Mouse (Mus musculus): Measurements from ENCODE around the gene Ptpn13.

The Ptpn13 gene

DNA sequence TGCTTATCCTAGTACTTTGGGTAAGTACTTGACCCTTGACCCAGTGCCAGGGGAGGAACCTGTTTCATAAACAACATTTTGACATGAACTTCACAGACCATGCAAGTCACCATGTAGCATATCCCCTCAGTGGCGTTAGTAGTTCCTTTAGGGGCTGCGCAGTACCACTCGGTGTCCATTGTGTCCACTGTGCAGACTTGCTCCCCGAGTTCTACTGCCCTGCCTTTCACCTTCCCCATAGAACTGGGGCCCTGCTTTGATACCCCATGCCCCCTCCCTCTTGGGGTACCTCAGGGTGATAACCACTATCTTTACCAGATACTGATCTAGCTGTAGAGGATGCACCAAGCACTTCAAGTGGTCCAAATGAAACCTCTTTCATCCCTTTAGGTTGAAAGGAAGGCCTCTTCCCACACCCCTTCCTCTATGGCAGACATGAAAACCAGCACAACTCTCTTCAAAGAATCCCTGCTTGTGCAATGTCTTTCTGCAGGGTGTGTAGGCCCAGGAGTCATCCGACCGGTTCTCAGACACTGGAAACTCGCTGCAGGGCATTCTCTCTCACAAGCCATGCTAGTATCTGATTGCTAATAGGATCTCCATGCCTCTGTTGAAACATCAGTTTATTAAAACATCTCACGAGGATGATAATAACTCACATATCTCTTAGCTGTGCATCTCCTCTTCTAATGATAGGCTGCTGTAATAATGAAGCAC, 34.1 kb downstream of the Ptpn13 start:
- no peak for DNase-seq

DNA sequence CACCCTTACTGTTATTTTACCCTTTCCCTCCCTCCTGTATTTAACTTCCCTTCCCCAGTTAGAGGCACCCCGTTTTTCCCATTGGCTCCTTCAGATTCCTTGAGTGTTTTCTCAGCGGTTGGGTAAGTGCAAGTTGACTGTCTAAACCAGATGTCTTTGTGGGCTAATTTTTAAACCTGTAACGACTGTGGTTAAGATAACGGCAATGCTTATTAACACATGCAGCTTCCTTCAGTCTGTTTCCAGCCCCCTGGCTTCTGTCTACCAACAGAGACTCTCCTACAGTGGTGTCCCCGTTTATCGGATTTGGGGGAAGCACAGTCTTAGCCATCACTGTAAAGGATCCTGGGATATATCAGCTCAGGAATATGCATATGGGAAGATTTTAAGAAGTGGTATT, 35.9 kb downstream of the Ptpn13 start:
- DNase-seq: no peak

DNA sequence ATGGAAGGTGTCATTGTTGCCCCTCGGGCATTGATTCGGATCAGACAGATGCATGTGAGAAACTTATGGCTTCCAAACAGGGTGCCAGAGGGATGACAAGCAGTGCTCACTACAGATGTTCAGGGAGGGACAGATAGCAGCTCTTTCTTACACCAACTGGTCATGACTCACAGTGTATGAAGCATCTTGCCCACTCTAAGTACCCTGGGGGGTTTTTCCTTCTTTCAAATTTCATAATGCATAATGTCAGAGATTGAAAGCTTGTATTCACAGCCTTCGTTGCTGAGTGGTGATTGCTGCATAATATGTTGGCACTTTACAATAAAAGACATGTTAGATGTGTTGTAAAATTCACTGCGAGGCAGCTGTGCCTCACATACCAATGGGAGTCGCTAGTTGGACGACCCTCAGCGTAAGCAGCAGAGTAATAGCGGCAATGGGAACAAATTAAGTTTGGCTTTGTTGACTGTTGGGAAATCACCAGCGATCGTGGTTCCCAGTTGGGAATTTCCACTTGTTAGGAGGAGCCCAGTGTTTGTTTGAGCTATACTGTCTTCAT, 38.7 kb downstream of the Ptpn13 start:
- DNase-seq: no peak

DNA sequence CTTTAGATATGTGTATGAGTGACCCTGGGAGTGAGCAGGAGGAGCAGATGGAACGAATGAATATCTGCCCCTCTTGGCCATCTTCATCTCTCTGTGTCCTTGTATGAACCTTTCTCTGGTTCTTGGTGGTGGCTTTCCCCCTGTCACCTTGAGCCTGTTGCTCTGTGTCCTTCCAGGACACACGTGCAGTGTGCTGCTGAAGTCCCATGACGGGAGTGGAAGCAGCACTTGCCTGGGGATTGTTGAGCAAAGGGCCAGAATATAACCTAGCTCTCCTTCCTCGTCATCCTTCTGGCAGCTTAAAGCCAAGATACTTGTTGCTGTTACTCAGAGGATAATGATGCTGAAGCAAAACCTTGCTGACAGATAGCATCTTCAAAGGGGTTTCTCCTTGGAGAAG, 39.3 kb downstream of the Ptpn13 start:
- DNase-seq: no peak

- DNase-seq: no peak
These were observed 39.8 kb downstream of the Ptpn13 start for GRCm38 (mm10) chr5:103464771-103465170.

DNA sequence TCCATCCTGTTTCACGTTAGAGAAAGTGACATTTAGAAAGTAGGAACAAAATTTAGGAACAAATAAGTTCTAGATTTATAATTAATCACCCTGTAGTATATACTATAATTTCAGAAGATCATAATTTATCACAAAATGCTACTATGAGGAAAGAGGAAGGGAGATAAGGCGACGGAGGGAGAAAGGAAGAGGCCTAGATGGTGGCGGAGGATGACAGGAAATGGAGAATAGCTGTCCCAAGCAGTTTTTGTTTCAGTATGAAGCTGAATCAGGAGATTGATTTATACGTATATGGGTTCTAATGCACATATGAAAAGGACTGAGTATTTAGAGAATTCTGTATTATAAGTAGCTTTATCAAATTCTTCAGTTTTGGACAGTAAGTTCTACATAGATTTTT, 47.7 kb downstream of the Ptpn13 start:
- no peak for DNase-seq

GRCm38 (mm10) chr5:103473467-103474096, 48.6 kb downstream of the Ptpn13 start:
- no peak for DNase-seq

GRCm38 (mm10) chr5:103474259-103474658, 49.3 kb downstream of the Ptpn13 start:
- no peak for DNase-seq

DNA sequence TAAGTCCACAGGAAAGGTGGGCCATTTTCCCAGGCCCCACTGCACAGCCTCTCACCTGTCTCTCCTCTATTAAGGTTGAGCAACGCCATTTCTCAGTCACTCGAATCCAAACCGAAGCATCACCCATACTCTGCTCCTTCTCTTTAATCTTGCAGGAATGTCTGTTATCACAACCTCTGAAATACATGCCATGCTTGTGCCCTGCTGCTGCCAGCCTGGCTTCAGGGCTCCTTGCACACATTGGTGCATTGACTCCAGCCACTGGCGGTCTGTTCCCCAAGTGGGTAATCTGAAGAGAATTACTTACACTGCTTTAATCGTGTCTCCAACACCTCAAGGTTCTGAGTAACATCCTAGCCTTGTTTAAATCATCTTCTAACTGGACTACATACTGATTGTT, 50.5 kb downstream of the Ptpn13 start:
- no peak for DNase-seq

DNA sequence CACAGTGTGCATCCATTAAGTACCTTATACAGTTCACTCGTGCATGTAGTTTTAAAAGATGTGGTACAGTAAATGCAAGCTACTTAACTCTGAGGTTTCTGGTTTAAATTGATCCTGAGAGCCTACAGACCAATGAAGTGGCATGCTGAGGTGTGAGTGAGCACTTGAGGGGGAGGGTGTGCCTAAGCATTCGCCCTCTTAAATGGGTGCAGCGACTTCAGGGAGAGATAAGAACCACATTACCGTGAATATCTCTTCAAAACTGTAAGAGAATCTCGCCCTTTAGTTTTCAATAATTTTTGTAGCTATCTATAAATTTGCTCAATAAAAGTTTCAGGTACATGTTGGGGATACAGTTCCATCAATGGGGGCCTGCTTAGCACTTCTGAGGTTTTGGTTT, 54.5 kb downstream of the Ptpn13 start:
- no peak for DNase-seq

DNA sequence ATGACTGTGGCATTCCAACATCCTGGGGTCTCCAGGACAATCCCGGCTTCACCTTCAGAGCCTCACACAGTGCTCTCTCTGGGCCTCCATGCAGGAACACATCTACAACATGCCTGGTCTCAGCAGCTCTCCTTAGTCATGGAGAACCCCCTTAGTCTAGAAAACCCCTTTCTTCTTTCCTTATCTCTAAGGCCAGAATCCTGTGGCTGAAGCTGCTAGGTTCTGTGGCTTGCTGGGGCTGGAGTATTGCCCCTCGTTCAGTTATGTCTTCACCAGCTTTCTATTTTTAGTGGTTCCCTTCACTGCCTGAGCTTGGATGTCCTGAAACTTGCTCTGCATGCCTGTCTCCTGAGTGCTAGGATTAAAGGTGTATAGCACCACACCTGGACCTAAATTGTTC, 56.2 kb downstream of the Ptpn13 start:
- no peak for DNase-seq

- DNase-seq: no peak
These were observed 62.0 kb downstream of the Ptpn13 start for GRCm38 (mm10) chr5:103487001-103487400.

DNA sequence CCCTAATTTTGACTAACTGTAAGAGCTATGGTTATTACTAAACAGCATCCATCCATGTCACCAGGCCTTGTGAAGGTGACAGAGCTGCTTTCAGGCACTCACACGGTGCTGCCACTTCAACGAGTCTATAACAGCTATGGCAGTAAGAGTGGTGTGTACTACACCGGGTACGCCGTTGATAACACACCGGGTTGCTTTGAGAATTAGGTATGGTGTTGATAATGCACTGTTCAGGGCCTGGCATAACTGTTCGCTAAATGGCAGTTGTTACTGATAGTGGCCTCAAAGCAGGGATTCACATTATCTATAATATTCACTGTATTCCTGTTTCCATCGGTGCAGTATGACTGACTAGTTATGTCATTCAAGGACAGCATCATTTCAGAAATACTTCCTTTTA, 66.0 kb downstream of the Ptpn13 start:
- no peak for DNase-seq

- DNase-seq: no peak
These were observed 66.8 kb downstream of the Ptpn13 start for GRCm38 (mm10) chr5:103491788-103492187.

DNA sequence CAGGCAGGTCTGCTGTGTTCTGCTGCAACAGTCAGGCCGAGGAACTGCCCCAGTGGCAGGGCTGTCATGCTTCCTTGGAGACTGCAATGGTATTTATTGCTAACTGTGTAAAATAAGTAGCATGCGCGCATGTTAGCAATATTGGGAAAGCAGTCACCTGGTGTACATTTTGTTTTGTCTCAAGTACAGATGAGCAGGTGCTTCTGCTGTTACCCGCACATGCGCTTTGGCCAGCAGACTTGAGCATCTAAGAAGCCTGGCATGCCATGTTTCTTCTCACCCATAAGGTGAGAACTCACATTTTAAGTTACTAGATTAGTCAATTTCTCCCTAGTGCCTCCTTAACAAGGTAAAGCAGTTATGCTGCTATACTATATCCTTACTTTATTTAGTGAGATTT, 72.1 kb downstream of the Ptpn13 start:
- no peak for DNase-seq

- DNase-seq: no peak
These were observed 72.5 kb downstream of the Ptpn13 start for GRCm38 (mm10) chr5:103497480-103497879.

GRCm38 (mm10) chr5:103499305-103499704, 74.3 kb downstream of the Ptpn13 start:
- DNase-seq: no peak

- no peak for DNase-seq
These were observed 76.1 kb downstream of the Ptpn13 start for GRCm38 (mm10) chr5:103501076-103501475.

- DNase-seq: no peak
These were observed 76.8 kb downstream of the Ptpn13 start for GRCm38 (mm10) chr5:103501839-103502238.

- no peak for DNase-seq
These were observed 88.2 kb downstream of the Ptpn13 start for GRCm38 (mm10) chr5:103513162-103513561.

GRCm38 (mm10) chr5:103514441-103514840, 89.4 kb downstream of the Ptpn13 start:
- DNase-seq: no peak

GRCm38 (mm10) chr5:103515876-103516275, 90.9 kb downstream of the Ptpn13 start:
- DNase-seq: no peak

- DNase-seq: no peak
These were observed 91.6 kb downstream of the Ptpn13 start for GRCm38 (mm10) chr5:103516555-103516954.

- no peak for DNase-seq
These were observed 92.6 kb downstream of the Ptpn13 start for GRCm38 (mm10) chr5:103517641-103518040.
